ENCODE assay signal across 8 mouse cellular contexts in the genomic region with DNA sequence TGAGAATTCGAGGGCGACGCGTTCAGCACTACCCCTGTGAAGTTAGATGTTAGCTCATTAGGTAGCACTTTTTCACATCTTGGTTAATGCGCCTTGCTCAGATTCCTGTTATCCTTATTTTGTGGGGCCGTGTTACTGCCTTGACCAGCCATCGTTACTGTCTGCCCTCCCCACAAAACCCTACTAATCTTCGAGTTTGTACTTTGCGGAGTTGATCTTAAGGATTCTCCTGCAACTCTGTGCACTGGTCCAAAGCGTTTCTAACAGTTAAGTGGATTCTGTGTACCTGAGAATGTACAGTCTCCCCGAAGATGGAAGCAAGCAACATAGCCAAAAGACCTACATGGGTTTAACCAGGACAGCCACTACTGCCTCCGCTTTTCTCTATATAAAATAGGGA.
DNase-seq lines count a peak whose midpoint lies in the region; ATAC-seq and TF ChIP-seq lines count a peak whose summit lies in the region.
"Had no signal": no experiment of that assay in that cellular context is flagged by ENCODE, and none has a peak within 500 bp of the region (broad histone marks: within the 10 kb centered on the region; RNA-seq: fewer than 3 reads in every experiment).

No protein-coding gene starts in this region.

- WGBS in lung, embryonic 14.5 days = 14% methylated on average over 12 of the region's 12 CpGs
- WGBS in forebrain, embryonic 11.5 days = 11% methylated on average over 12 of the region's 12 CpGs
- 11% methylated on average over 12 of the region's 12 CpGs for WGBS in limb, embryonic 12.5 days
- WGBS in olfactory bulb, adult 2 months = 37% methylated on average over 12 of the region's 12 CpGs

- H3K4me2 ChIP-seq in lung, embryonic 14.5 days = peak overlapping the region; percentile 87
- H3K4me2 ChIP-seq in forebrain, embryonic 11.5 days (ENCODE audit: low read depth, low read length, severe bottlenecking) = peak overlapping the region; percentile 78
- peak overlapping the region; percentile 85 for H3K4me2 ChIP-seq in limb, embryonic 12.5 days

- H3K9ac ChIP-seq in lung, embryonic 14.5 days = peak overlapping the region; percentile 65
- H3K9ac ChIP-seq in forebrain, embryonic 11.5 days (ENCODE audit: low read length) = peak overlapping the region; percentile 69
- peak overlapping the region; percentile 71 for H3K9ac ChIP-seq in limb, embryonic 12.5 days (replicated peaks)

- no peak for TF ChIP-seq CTCF in lung, embryonic 14.5 days (IDR thresholded peaks at IDR 0.05; ENCODE audit: low read depth)
- TF ChIP-seq CTCF in olfactory bulb, adult 2 months (IDR thresholded peaks at IDR 0.05; ENCODE audit: insufficient read depth, low read depth, low read length) = no peak

- H3K27ac ChIP-seq in lung, embryonic 14.5 days (ENCODE audit: low read depth) = peak overlapping the region; percentile 89; the same call in 1 of the 2 replicates
- peak overlapping the region; percentile 88 for H3K27ac ChIP-seq in forebrain, embryonic 11.5 days (ENCODE audit: low read depth, low read length)
- peak overlapping the region; percentile 96 for H3K27ac ChIP-seq in limb, embryonic 12.5 days
- H3K27ac ChIP-seq in olfactory bulb, adult 2 months (ENCODE audit: insufficient read depth, low read depth, low read length) = no peak overlapping the region

- no peak for DNase-seq in lung, embryonic 14.5 days
- no peak for DNase-seq in lung, postnatal 25 days (ENCODE audit: low spot score)
- no peak for DNase-seq in forebrain, embryonic 11.5 days (ENCODE audit: low spot score)
- no peak for DNase-seq in left cerebral cortex, postnatal 36 days (ENCODE audit: low spot score in 2 of 2)
- no peak for DNase-seq in urinary bladder, postnatal 14 days (ENCODE audit: low spot score)
- DNase-seq: right cerebral cortex, adult 18-20 months had no signal

- no peaks in the 10 kb centered on the region for H3K9me3 ChIP-seq in lung, embryonic 14.5 days (ENCODE audit: low read depth, low read length)
- no peaks in the 10 kb centered on the region; the same call in 1 of the 2 replicates for H3K9me3 ChIP-seq in forebrain, embryonic 11.5 days (ENCODE audit: control insufficient read depth, low read length)
- no peaks in the 10 kb centered on the region for H3K9me3 ChIP-seq in limb, embryonic 12.5 days

- H3K4me1 ChIP-seq in lung, embryonic 14.5 days (ENCODE audit: insufficient read depth) = peaks cover 19% of the 10 kb centered on the region; the same call in 1 of the 2 replicates
- no peaks in the 10 kb centered on the region; the same call in 1 of the 2 replicates for H3K4me1 ChIP-seq in forebrain, embryonic 11.5 days (replicated peaks; ENCODE audit: control insufficient read depth, insufficient read depth, low read length)
- H3K4me1 ChIP-seq in limb, embryonic 12.5 days (replicated peaks) = peaks cover 32% of the 10 kb centered on the region
- peaks cover 9% of the 10 kb centered on the region for H3K4me1 ChIP-seq in olfactory bulb, adult 2 months (ENCODE audit: control insufficient read depth, insufficient read depth, low read length)

- H3K4me3 ChIP-seq in lung, embryonic 14.5 days (ENCODE audit: low read depth, low read length) = peak overlapping the region; percentile 80
- peak overlapping the region; percentile 80 for H3K4me3 ChIP-seq in forebrain, embryonic 11.5 days (ENCODE audit: low read depth, low read length)
- peak overlapping the region; percentile 84 for H3K4me3 ChIP-seq in limb, embryonic 12.5 days (replicated peaks)
- peak overlapping the region; percentile 73; the same call in 1 of the 2 replicates for H3K4me3 ChIP-seq in olfactory bulb, adult 2 months (ENCODE audit: insufficient read depth, low read depth, low read length)

- ATAC-seq in lung, embryonic 14.5 days (ENCODE audit: insufficient read depth) = no peak
- no peak for ATAC-seq in forebrain, embryonic 11.5 days (replicated peaks; ENCODE audit: low FRiP score)
- no peak for ATAC-seq in limb, embryonic 12.5 days (ENCODE audit: insufficient number of reproducible peaks, insufficient read depth, low FRiP score, low TSS enrichment, low read depth)

- peaks cover 3% of the 10 kb centered on the region; the same call in 1 of the 2 replicates for H3K36me3 ChIP-seq in lung, embryonic 14.5 days (ENCODE audit: insufficient read depth)
- H3K36me3 ChIP-seq in forebrain, embryonic 11.5 days (ENCODE audit: control insufficient read depth, insufficient read depth, low read length) = no peaks in the 10 kb centered on the region; the same call in 1 of the 2 replicates
- H3K36me3 ChIP-seq in limb, embryonic 12.5 days = peaks cover 11% of the 10 kb centered on the region; the same call in 1 of the 2 replicates

- intact Hi-C loops in left cerebral cortex, postnatal 36 days (cut with DNase I) = loop anchor here (5.0 to 10.0 kb wide), 2 partner anchors 84 to 426 kb away; a partner anchor contains a TSS

- no peak for TF ChIP-seq POLR2A in olfactory bulb, adult 2 months (IDR thresholded peaks at IDR 0.05; ENCODE audit: insufficient read depth, low read depth, low read length)

- H3K27me3 ChIP-seq in lung, embryonic 14.5 days (ENCODE audit: insufficient read depth, low read length) = no peaks in the 10 kb centered on the region
- no peaks in the 10 kb centered on the region for H3K27me3 ChIP-seq in forebrain, embryonic 11.5 days (ENCODE audit: control insufficient read depth, insufficient read depth, low read length)
- H3K27me3 ChIP-seq in limb, embryonic 12.5 days = no peaks in the 10 kb centered on the region
